Mouse (Mus musculus): ENCODE measurements around the gene Fam181a. TPM values are rescaled to one million over a fixed set of nuclear protein-coding genes. Genes with fewer than 3 reads are reported as not detected.
A peak's percentile ranks its signal among the peaks of the same experiment; 100 is the strongest.

Gene Fam181a
- total and polyA plus RNA-seq, 2 experiments from 2014 or later: not detected

DNA sequence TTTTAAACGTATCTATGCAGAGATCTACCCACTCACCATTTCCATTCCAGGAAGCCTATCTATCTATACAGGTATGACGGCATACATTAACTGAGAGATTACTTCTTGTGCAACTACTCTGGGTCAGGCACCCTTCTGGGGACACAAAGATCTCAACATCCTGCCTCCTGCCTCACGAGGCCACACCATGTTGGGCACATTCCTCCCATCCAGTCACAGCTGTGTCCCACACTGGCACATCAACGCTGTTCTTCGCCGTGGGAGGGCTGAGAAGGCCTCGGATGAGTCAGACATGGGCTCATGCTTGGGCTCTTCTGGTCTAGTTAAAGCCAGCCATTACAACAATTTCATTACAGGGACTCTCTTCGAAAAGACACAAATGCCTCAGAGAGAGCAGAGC is 36.2 kb downstream of the Fam181a start:
- DNase-seq (ENCODE audit: low spot score) (no peak), ATAC-seq (ENCODE audit: insufficient read depth, low read depth) (no peak)
- Histone ChIP-seq H3K36me3 (replicated peaks; ENCODE audit: control insufficient read depth, insufficient read depth, low read length) (peaks cover 41% of the 10 kb centered on the region), H3K27me3 (ENCODE audit: control insufficient read depth, insufficient read depth, low read length) (no peaks in the 10 kb centered on the region), H3K4me1 (ENCODE audit: control insufficient read depth, insufficient read depth) (peaks cover 14% of the 10 kb centered on the region; the same call in 1 of the 2 replicates), H3K9ac (replicated peaks; ENCODE audit: low read depth, low read length) (no peak overlapping the region), H3K4me2 (ENCODE audit: low read depth, low read length) (no peak overlapping the region), H3K9me3 (replicated peaks; ENCODE audit: control insufficient read depth, low read length) (no peaks in the 10 kb centered on the region), H3K27ac (ENCODE audit: low read depth) (0 out of 2 replicates have a peak overlapping the region, but pooled peaks have one; percentile 26), H3K4me3 (ENCODE audit: low read depth, low read length) (no peak overlapping the region)
- 56% methylated on average over 8 of the region's 8 CpGs for WGBS
- no peak for TF ChIP-seq EP300 (IDR thresholded peaks at IDR 0.05; ENCODE audit: low read depth)
- no peak for TF ChIP-seq CTCF (IDR thresholded peaks at IDR 0.05; ENCODE audit: low read depth)

DNA sequence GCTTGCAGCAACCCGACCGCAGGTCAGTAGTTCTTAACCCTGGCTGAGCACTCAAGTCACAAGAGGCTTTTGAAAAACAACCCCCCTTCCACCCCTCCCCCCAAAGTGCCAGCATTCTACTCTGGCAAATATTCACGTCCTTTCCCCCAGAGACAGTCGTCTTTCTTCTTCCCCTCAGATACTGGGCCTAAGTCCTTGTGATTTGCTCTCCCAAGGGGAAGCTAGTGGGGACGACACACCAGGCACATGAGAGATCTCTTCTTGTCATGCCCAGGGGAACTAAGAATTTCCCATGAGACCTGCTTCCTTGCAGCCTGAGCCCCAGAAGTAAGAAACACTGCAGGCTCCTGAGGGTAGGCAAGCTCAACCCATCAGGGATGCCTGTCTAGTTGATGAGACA is 36.6 kb downstream of the Fam181a start:
- Histone ChIP-seq H3K4me3 (ENCODE audit: low read depth, low read length) (no peak overlapping the region), H3K27ac (ENCODE audit: low read depth) (peak overlapping the region; percentile 26; the same call in 1 of the 2 replicates), H3K4me1 (ENCODE audit: control insufficient read depth, insufficient read depth) (peaks cover 17% of the 10 kb centered on the region; the same call in 1 of the 2 replicates), H3K27me3 (ENCODE audit: control insufficient read depth, insufficient read depth, low read length) (no peaks in the 10 kb centered on the region), H3K9ac (replicated peaks; ENCODE audit: low read depth, low read length) (no peak overlapping the region), H3K4me2 (ENCODE audit: low read depth, low read length) (no peak overlapping the region), H3K36me3 (replicated peaks; ENCODE audit: control insufficient read depth, insufficient read depth, low read length) (peaks cover 38% of the 10 kb centered on the region), H3K9me3 (replicated peaks; ENCODE audit: control insufficient read depth, low read length) (no peaks in the 10 kb centered on the region)
- 40% methylated on average over 5 of the region's 5 CpGs for WGBS
- TF ChIP-seq EP300 (IDR thresholded peaks at IDR 0.05; ENCODE audit: low read depth) (no peak), CTCF (IDR thresholded peaks at IDR 0.05; ENCODE audit: low read depth) (no peak)
- no peak for DNase-seq (ENCODE audit: low spot score)
- no peak for ATAC-seq (ENCODE audit: insufficient read depth, low read depth)

DNA sequence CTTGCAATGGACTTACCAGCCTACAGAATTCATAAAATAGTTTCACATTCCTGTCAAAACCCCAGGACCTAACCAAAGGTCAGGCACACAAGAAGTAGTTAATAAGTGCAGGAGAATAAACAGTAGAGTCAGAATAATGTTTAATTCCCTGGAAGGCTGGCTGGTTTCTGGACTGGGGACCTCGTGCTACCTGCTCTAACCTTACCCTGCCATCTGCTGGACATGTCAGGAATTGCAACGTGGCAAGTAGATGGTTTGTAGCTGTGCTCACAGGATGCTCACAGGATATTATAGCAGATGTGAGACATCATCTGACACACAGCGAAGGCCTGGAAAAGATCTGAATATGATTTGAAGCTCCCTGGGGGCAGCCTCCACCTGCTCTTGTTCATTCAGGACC is 37.7 kb downstream of the Fam181a start:
- TF ChIP-seq EP300 (IDR thresholded peaks at IDR 0.05; ENCODE audit: low read depth) (no peak), CTCF (IDR thresholded peaks at IDR 0.05; ENCODE audit: low read depth) (peak; percentile 94)
- Histone ChIP-seq H3K9me3 (replicated peaks; ENCODE audit: control insufficient read depth, low read length) (no peaks in the 10 kb centered on the region), H3K4me1 (ENCODE audit: control insufficient read depth, insufficient read depth) (peaks cover 24% of the 10 kb centered on the region; the same call in 1 of the 2 replicates), H3K9ac (replicated peaks; ENCODE audit: low read depth, low read length) (no peak overlapping the region), H3K36me3 (replicated peaks; ENCODE audit: control insufficient read depth, insufficient read depth, low read length) (peaks cover 38% of the 10 kb centered on the region), H3K27me3 (ENCODE audit: control insufficient read depth, insufficient read depth, low read length) (no peaks in the 10 kb centered on the region), H3K4me3 (ENCODE audit: low read depth, low read length) (no peak overlapping the region), H3K27ac (ENCODE audit: low read depth) (0 out of 2 replicates have a peak overlapping the region, but pooled peaks have one; percentile 8), H3K4me2 (ENCODE audit: low read depth, low read length) (no peak overlapping the region)
- ATAC-seq (ENCODE audit: insufficient read depth, low read depth): peak; percentile 27
- WGBS: 1% methylated on average over 3 of the region's 3 CpGs
- DNase-seq (ENCODE audit: low spot score): peak; percentile 85

DNA sequence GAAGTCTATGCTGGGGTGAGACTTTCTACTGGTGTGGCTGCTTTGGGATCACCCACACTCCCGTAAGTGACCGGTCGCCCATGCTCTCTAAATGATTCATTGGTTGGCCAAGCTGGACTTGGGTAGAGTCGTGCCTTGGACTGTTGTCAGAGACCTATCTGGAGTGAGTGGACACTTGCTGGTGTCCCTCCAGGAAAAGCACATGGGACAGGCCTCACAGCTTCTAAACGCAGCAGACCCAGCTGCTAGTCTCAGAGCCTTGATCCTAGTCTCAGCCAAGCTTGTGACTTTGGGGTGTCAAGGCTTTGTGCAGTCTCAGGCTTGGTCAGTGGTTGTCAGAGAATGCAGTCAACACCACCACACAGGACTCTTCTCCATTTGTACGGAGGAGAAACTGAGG is 42.0 kb downstream of the Fam181a start:
- Histone ChIP-seq H3K36me3 (replicated peaks; ENCODE audit: control insufficient read depth, insufficient read depth, low read length) (peaks cover 16% of the 10 kb centered on the region), H3K4me2 (ENCODE audit: low read depth, low read length) (peak overlapping the region; percentile 47), H3K9me3 (replicated peaks; ENCODE audit: control insufficient read depth, low read length) (no peaks in the 10 kb centered on the region), H3K4me1 (ENCODE audit: control insufficient read depth, insufficient read depth) (peaks cover 32% of the 10 kb centered on the region), H3K4me3 (ENCODE audit: low read depth, low read length) (no peak overlapping the region), H3K9ac (replicated peaks; ENCODE audit: low read depth, low read length) (peak overlapping the region; percentile 50; the same call in 1 of the 2 replicates), H3K27ac (ENCODE audit: low read depth) (peak overlapping the region; percentile 98), H3K27me3 (ENCODE audit: control insufficient read depth, insufficient read depth, low read length) (no peaks in the 10 kb centered on the region)
- WGBS: 73% methylated on average over 6 of the region's 6 CpGs
- DNase-seq (ENCODE audit: low spot score) (no peak), ATAC-seq (ENCODE audit: insufficient read depth, low read depth) (no peak)
- no peak for TF ChIP-seq CTCF (IDR thresholded peaks at IDR 0.05; ENCODE audit: low read depth)
- no peak for TF ChIP-seq EP300 (IDR thresholded peaks at IDR 0.05; ENCODE audit: low read depth)

GRCm38 (mm10) chr12:103353538-103353937 is 42.8 kb downstream of the Fam181a start:
- ATAC-seq (ENCODE audit: insufficient read depth, low read depth) (peak; percentile 93), DNase-seq (ENCODE audit: low spot score) (peak; percentile 94)
- Histone ChIP-seq H3K9me3 (replicated peaks; ENCODE audit: control insufficient read depth, low read length) (no peaks in the 10 kb centered on the region), H3K27me3 (ENCODE audit: control insufficient read depth, insufficient read depth, low read length) (no peaks in the 10 kb centered on the region), H3K36me3 (replicated peaks; ENCODE audit: control insufficient read depth, insufficient read depth, low read length) (peaks cover 16% of the 10 kb centered on the region), H3K9ac (replicated peaks; ENCODE audit: low read depth, low read length) (peak overlapping the region; percentile 67; the same call in 1 of the 2 replicates), H3K4me3 (ENCODE audit: low read depth, low read length) (peak overlapping the region; percentile 43), H3K27ac (ENCODE audit: low read depth) (peak overlapping the region; percentile 98), H3K4me1 (ENCODE audit: control insufficient read depth, insufficient read depth) (peaks cover 34% of the 10 kb centered on the region), H3K4me2 (ENCODE audit: low read depth, low read length) (peak overlapping the region; percentile 78)
- TF ChIP-seq EP300 (IDR thresholded peaks at IDR 0.05; ENCODE audit: low read depth): peak; percentile 82; the same call in 1 of the 2 replicates
- TF ChIP-seq CTCF (IDR thresholded peaks at IDR 0.05; ENCODE audit: low read depth): peak; percentile 68
- WGBS: 5% methylated on average over 5 of the region's 5 CpGs

All from heart, postnatal 0 days (tissue).